Mouse (Mus musculus) lung, adult 2 months (tissue): ENCODE measurements at regions not wholly inside any gene's neighbourhood (a gene's known extent, or its start where the extent isn't known, plus 50 kb on each side); places are given as distances from the start of the nearest gene placed in this dataset.
A peak's percentile ranks its signal among the peaks of the same experiment; 100 is the strongest.

Experiments
- DNase-seq: peaks from one replicate; pipeline ENCODE4 v3.0.0; 2022
- H3K4me1 ChIP-seq: fragments of 200-500 bp; 2 replicates; pipeline ENCODE4 v1.6.1; 2011; ENCODE audit warnings: low read length; ENCODE audit not compliant: control insufficient read depth, insufficient read depth
- H3K4me3 ChIP-seq: fragments of 200-500 bp; replicated peaks from 2 replicates; pipeline ENCODE3; 2011; ENCODE audit warnings: low read depth, mild to moderate bottlenecking, control low read depth, low read length; ENCODE audit errors: extremely low read depth
- CTCF ChIP-seq: fragments of 200-500 bp; IDR thresholded peaks from 2 replicates; pipeline ENCODE4 v1.5.1; 2011; ENCODE audit warnings: mild to moderate bottlenecking, low read length, control low read depth; ENCODE audit not compliant: insufficient read depth
- POLR2A ChIP-seq: fragments of 200-500 bp; IDR thresholded peaks from 2 replicates; pipeline ENCODE4 v1.6.1; 2011; ENCODE audit warnings: low read depth, mild to moderate bottlenecking, control low read depth, low read length, borderline replicate concordance; ENCODE audit errors: extremely low read depth
- whole genome bisulfite sequencing: fragments of 180-500 bp; shearing (Covaris S2); methylation state at CpG from one replicate; pipeline ENCODE4 v1.1.7; 2018; 5-methylcytosine and 5-hydroxymethylcytosine counted together

GRCm38 (mm10) chr4:106116611-106117010 is 199.4 kb upstream of the Usp24 start:
- H3K4me3 ChIP-seq = no peak overlapping the region
- no peaks in the 10 kb centered on the region; the same call in 1 of the 2 replicates for H3K4me1 ChIP-seq
- TF ChIP-seq CTCF (no peak), POLR2A (no peak)
- no peak for DNase-seq
- 77% methylated on average over 7 of the region's 7 CpGs for WGBS

DNA sequence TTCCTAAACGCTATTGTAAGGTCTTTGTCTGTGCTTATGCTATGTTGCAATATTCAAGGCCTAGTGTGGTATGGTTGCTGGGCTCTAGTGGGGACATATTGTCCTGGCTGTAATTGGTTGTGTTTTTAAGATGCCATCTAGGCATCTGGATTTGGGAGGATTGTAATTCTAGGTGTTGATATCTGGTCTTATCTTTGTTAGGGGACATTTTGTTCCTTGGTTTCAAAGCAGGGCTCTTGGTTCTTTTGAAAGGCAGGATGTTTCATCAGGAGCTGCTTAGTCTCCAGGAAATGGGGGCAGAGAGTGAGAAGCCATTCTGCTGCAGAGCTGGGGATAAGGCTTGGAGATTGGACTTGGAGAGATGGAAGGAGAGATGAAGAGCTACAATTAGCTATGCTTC is 194.7 kb upstream of the Usp24 start:
- 88% methylated on average over 1 of the region's 1 CpGs for WGBS
- no peak for DNase-seq
- peaks cover 6% of the 10 kb centered on the region; the same call in 1 of the 2 replicates for H3K4me1 ChIP-seq

DNA sequence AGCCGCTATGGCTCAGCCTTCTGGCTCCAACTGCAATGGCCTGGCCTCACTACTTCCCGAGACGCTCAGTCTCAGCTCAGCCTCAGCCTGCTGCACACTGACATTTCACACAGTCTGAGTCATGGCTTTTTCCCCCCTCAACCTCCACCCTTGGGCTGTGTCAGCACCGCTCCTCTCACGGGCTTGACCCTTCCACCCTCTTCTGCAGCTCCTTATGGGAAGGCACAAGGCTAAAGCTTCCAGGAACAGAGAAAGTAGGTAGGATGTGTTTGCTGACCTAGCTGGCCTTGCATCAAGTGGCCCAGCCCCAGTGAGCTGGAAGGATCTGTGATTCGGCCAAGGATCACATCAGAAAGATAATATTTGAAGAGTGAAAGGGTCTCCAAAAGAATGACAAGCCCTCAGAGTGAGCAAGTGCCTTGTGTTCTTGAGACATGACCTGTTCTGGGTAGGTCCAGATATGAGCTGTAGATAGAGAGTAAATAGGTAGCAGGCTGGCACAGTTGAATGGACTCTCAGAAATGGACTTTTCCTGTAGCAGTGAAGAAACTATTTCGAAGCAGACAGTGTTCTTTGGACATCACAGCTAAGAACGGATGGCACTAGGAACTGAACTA is 192.9 kb upstream of the Usp24 start:
- TF ChIP-seq POLR2A = no peak
- TF ChIP-seq CTCF = no peak
- Histone ChIP-seq H3K4me1 (peaks cover 6% of the 10 kb centered on the region; the same call in 1 of the 2 replicates), H3K4me3 (no peak overlapping the region)
- DNase-seq = peak; percentile 44
- 43% methylated on average over 8 of the region's 8 CpGs for WGBS

More for the DNA sequence above, 194.7 kb upstream of the Usp24 start:
- TF ChIP-seq CTCF (no peak), POLR2A (no peak)
- H3K4me3 ChIP-seq = no peak overlapping the region

DNA sequence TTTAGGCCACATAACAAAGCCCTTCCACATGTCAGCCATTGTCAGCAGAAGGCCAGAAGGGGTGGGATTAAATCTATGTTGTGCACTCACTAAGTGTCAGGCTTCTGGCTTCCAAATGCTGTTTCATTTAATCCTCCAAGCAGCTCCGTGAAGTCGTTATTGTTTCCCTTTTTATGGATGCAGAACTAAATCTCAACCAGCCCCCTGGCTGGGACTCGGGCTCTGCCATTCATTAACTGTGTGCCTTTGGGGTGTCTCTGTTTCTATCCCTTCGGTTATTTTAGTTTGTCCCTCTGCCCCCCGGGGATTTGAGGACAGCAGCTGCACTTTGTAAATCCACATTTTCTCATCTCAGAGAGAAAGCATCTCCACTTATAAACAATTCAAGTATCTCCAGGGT is 188.8 kb upstream of the Usp24 start:
- no peak for DNase-seq
- 66% methylated on average over 5 of the region's 5 CpGs for WGBS
- Histone ChIP-seq H3K4me1 (peaks cover 6% of the 10 kb centered on the region; the same call in 1 of the 2 replicates), H3K4me3 (no peak overlapping the region)
- TF ChIP-seq CTCF (no peak), POLR2A (no peak)

DNA sequence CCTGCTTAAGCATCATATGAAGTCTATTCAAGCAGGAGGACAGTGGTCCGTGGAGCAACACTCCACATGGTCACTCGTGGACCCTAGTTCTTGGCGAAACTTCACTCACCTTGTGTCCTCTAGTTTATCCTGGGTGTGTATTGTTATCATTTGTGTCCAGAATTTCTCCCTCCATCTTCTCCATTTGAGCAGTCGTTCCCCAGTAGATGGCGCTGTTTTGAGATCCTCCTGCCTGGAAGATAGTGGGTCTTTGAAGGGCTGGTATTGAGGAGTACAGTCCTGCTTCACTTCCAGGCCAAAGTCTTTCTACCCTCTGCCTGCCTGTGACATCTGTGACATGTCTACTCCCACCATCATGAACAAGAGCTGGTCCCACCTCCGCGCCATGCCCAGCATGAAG is 188.4 kb upstream of the Usp24 start:
- TF ChIP-seq CTCF = peak; percentile 7; the same call in 1 of the 2 replicates
- TF ChIP-seq POLR2A = no peak
- H3K4me1 ChIP-seq = peaks cover 4% of the 10 kb centered on the region; the same call in 1 of the 2 replicates
- DNase-seq = no peak
- 59% methylated on average over 7 of the region's 7 CpGs for WGBS
- H3K4me3 ChIP-seq = no peak overlapping the region

DNA sequence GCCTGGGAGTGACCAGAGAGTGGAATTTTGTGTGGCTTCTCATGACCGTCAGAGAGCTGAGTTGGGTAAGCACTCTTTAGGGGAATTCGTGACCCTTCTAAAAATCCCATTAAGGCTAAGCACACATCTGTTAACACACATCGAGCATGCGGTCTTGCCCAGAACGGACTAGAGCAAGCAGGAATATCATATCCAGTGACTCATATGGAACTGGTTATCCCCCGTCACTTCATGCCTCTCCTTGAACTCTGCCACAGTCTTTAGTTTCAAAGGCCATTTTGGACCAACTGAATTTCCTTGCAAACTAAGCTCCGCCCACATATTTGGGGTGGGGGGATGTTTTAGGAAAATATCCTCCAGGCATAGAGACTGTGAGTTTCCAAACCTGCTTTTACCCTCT is 186.7 kb upstream of the Usp24 start:
- H3K4me3 ChIP-seq = no peak overlapping the region
- WGBS = 78% methylated on average over 7 of the region's 7 CpGs
- no peak for TF ChIP-seq CTCF
- no peak for TF ChIP-seq POLR2A
- no peaks in the 10 kb centered on the region for H3K4me1 ChIP-seq
- DNase-seq = no peak

GRCm38 (mm10) chr4:106129803-106130202 is 186.2 kb upstream of the Usp24 start:
- WGBS = 98% methylated on average over 2 of the region's 2 CpGs
- no peak for TF ChIP-seq CTCF
- no peak for TF ChIP-seq POLR2A
- DNase-seq = no peak
- Histone ChIP-seq H3K4me1 (no peaks in the 10 kb centered on the region), H3K4me3 (no peak overlapping the region)

DNA sequence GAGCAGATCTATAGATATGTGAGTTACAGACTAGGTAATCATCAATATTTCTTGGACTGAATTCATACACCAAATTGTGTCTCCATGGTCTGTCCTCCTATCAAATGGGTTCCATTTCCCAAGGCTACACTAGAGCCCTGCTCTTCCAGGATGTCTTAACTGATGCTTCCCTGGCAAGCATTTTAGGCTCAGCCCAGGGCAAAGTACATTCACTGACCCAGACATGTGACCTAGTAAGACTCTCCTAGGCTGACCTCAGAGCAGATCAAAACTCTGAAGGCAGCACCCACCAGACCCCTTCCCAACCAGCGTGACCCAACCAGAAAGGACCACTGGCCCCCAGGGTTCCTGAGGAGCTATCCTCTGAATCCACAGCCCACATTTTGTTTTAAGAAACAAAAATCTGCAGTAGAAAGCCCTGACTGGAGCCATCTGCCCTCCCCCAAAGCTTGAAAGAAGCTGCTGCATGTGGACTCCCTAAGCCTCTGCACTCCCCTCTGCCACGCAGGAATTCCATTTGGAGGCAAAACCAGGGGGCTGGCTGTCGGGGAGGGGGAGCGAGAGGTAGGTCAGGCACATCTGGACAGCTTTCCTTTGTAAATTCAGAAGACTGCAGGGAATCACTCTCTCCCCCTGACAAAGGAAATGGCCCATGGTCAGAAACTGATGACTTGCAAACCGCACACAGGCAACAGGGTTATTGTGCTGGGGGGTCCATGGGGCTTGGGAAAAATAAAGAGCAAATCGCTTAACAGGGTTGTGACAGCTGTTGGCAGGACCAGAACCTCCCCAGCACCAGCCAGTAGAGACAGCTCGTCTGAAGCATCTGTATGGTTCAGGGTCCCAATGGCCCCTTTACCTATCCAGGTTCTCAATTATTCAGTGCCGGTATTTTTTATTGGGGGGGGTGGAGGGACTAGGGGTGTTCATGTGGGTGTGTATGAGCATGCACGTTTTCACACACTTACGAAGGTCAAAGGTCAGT is 182.0 kb upstream of the Usp24 start:
- Histone ChIP-seq H3K4me3 (no peak overlapping the region), H3K4me1 (no peaks in the 10 kb centered on the region)
- TF ChIP-seq POLR2A = no peak
- no peak for TF ChIP-seq CTCF
- 75% methylated on average over 10 of the region's 10 CpGs for WGBS
- no peak for DNase-seq

- TF ChIP-seq POLR2A = no peak
- no peak for TF ChIP-seq CTCF
- WGBS = 78% methylated on average over 4 of the region's 4 CpGs
- DNase-seq = no peak
- H3K4me1 ChIP-seq = no peaks in the 10 kb centered on the region
- H3K4me3 ChIP-seq = no peak overlapping the region
Measured at GRCm38 (mm10) chr4:106142741-106143140, 173.3 kb upstream of the Usp24 start.
